Mouse (Mus musculus) intestine, embryonic 16.5 days (tissue): ENCODE results near the gene Hist1h2bk. TPM values are rescaled to one million over a fixed set of nuclear protein-coding genes. Genes with fewer than 3 reads are reported as not detected.

Experiments used
- ATAC-seq: fragments of 200-750 bp; cut with Nextera tagmentation; 2 replicates; pipeline ENCODE4 v1.8.0; 2017; ENCODE audit warnings: moderate TSS enrichment, moderate library complexity
- H3K27ac ChIP-seq: fragments of 300-500 bp; sonication (generic); 2 replicates; pipeline ENCODE4 v1.5.1; 2014; ENCODE audit warnings: mild to moderate bottlenecking, low read length
- H3K27me3 ChIP-seq: fragments of 300-500 bp; sonication (generic); replicated peaks from 2 replicates; pipeline ENCODE4 v1.6.1; 2014; ENCODE audit warnings: low read length, control low read depth, mixed read lengths; ENCODE audit not compliant: control insufficient read depth, insufficient read depth
- H3K36me3 ChIP-seq: fragments of 300-500 bp; sonication (generic); 2 replicates; pipeline ENCODE4 v1.6.1; 2014; ENCODE audit warnings: low read length, control low read depth; ENCODE audit not compliant: control insufficient read depth, insufficient read depth
- H3K4me1 ChIP-seq: fragments of 300-500 bp; sonication (generic); 2 replicates; pipeline ENCODE4 v1.6.1; 2014; ENCODE audit warnings: low read length, control low read depth, mixed read lengths; ENCODE audit not compliant: control insufficient read depth, insufficient read depth
- H3K4me2 ChIP-seq: fragments of 300-500 bp; sonication (generic); 2 replicates; pipeline ENCODE4 v1.6.1; 2014; ENCODE audit warnings: low read depth, low read length, control low read depth
- H3K4me3 ChIP-seq: fragments of 300-500 bp; sonication (generic); 2 replicates; pipeline ENCODE4 v1.5.1; 2014; ENCODE audit warnings: mild to moderate bottlenecking, low read length
- H3K9ac ChIP-seq: fragments of 300-500 bp; sonication (generic); 2 replicates; pipeline ENCODE4 v1.6.1; 2014; ENCODE audit warnings: low read depth, low read length
- H3K9me3 ChIP-seq: fragments of 300-500 bp; sonication (generic); 2 replicates; pipeline ENCODE4 v1.6.1; 2016; ENCODE audit warnings: low read length, control low read depth; ENCODE audit not compliant: control insufficient read depth
- WGBS: fragments of 180-500 bp; shearing (Covaris S2); extraction: QIAGEN DNeasy Blood & Tissue Kit; methylation state at CpG from one replicate; pipeline ENCODE4 v1.1.7; 2014; 5-methylcytosine and 5-hydroxymethylcytosine counted together
- polyA plus RNA-seq: library from polyadenylated mRNA; unstranded; fragments of >200 nt; fragmentation: Nextera tagmentation; extraction: Ambion mirVana; gene quantifications from 2 replicates; pipeline ENCODE4 v1.2.1, GENCODE M21; 2015

Hist1h2bk gene
- polyA plus RNA-seq, 1 experiment from 2014 or later = 1.8 TPM

DNA sequence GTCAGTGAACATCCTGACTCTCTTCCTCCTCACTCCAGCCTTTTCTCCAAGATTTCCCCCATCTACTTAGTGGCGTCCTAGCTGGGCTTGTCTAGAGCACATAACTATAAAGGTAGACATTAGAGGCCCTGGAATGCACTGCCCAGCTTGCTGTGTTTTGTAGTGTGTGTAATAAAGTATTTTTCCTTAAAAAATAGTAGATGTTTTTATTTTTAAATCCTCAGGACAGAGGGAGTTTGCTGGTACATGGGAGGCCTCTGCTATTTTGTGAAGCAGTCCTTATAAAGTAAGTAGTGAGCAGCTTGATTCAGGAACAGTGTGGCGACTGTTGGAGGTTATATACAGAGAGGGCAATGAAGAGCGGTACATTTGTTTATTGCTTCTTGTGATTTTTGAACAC is 27.0 kb upstream of the Hist1h2bk start:
- ATAC-seq = no peak
- no peak overlapping the region for H3K27ac ChIP-seq
- H3K9me3 ChIP-seq = no peaks in the 10 kb centered on the region
- H3K36me3 ChIP-seq = no peaks in the 10 kb centered on the region
- H3K4me3 ChIP-seq = no peak overlapping the region
- H3K4me1 ChIP-seq = peaks cover 15% of the 10 kb centered on the region; the same call in 1 of the 2 replicates
- 76% methylated on average over 3 of the region's 3 CpGs for WGBS
- peaks cover 69% of the 10 kb centered on the region for H3K27me3 ChIP-seq
- H3K9ac ChIP-seq = no peak overlapping the region
- no peak overlapping the region for H3K4me2 ChIP-seq

DNA sequence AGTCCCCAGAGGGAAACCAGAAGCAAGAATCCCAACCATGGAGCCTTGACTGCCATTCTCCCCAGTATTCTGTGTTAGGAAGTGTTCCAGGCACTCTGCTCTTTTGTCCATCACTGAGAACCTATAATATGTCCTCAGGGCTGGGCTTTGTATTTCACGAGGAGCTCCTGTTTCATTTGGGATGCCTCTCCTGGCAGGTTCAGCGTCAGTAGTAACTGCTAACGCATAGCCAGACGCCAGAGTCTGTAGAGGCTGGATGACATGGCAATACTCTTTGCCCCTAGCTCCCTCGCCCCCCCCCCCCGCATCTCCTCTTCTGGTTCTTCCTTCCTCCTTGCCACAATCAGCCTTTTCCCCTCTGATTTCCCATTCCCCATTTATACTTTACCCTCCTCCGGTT is 26.0 kb upstream of the Hist1h2bk start, which contains the start of gene Prss16:
Prss16 (minus strand) TSS at position 101 of the 400 bp plus-strand sequence.
- no peak within 1 kb of the TSS for H3K27ac ChIP-seq
- H3K36me3 ChIP-seq = no peaks in the 10 kb centered on the region
- 43% methylated on average over 7 of the region's 7 CpGs for WGBS
- ATAC-seq = no peak
- H3K9me3 ChIP-seq = no peaks in the 10 kb centered on the region
- H3K4me2 ChIP-seq = no peak within 1 kb of the TSS
- H3K4me1 ChIP-seq = peaks cover 22% of the 10 kb centered on the region; the same call in 1 of the 2 replicates
- no peak within 1 kb of the TSS for H3K9ac ChIP-seq
- H3K27me3 ChIP-seq = peaks cover 66% of the 10 kb centered on the region
- no peak within 1 kb of the TSS for H3K4me3 ChIP-seq

DNA sequence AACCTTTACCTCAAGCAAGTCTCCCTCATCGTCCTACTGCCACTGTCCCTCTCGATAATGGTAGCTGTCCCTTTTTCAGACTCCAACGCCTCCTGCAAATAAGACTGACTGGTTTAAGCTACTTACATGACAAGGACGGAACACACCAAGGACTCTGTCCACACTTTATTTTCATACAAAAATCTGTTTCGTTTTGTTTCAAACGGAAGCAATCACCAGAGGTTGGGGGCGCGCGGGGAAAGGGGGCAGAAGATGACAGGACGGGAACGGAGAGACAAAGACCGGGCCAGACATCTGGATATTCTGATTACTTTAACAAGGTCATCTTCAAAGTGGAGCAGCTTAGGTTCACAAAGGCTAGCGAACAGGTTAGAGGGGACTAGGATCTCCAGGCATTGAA is 22.0 kb upstream of the Hist1h2bk start:
- 0 out of 2 replicates have a peak overlapping the region, but pooled peaks have one; percentile 2 for H3K4me3 ChIP-seq
- WGBS = 19% methylated on average over 13 of the region's 13 CpGs
- no peak for ATAC-seq

GRCm38 (mm10) chr13:22014411-22014845 is 21.2 kb upstream of the Hist1h2bk start:
- peaks cover 37% of the 10 kb centered on the region for H3K27me3 ChIP-seq
- no peak; the same call in 1 of the 2 replicates for ATAC-seq

More for the DNA sequence above, 22.0 kb upstream of the Hist1h2bk start:
- Histone ChIP-seq H3K4me2 (no peak overlapping the region), H3K27me3 (peaks cover 44% of the 10 kb centered on the region), H3K36me3 (no peaks in the 10 kb centered on the region), H3K4me1 (peaks cover 11% of the 10 kb centered on the region; the same call in 1 of the 2 replicates), H3K9ac (no peak overlapping the region), H3K27ac (no peak overlapping the region), H3K9me3 (no peaks in the 10 kb centered on the region)

DNA sequence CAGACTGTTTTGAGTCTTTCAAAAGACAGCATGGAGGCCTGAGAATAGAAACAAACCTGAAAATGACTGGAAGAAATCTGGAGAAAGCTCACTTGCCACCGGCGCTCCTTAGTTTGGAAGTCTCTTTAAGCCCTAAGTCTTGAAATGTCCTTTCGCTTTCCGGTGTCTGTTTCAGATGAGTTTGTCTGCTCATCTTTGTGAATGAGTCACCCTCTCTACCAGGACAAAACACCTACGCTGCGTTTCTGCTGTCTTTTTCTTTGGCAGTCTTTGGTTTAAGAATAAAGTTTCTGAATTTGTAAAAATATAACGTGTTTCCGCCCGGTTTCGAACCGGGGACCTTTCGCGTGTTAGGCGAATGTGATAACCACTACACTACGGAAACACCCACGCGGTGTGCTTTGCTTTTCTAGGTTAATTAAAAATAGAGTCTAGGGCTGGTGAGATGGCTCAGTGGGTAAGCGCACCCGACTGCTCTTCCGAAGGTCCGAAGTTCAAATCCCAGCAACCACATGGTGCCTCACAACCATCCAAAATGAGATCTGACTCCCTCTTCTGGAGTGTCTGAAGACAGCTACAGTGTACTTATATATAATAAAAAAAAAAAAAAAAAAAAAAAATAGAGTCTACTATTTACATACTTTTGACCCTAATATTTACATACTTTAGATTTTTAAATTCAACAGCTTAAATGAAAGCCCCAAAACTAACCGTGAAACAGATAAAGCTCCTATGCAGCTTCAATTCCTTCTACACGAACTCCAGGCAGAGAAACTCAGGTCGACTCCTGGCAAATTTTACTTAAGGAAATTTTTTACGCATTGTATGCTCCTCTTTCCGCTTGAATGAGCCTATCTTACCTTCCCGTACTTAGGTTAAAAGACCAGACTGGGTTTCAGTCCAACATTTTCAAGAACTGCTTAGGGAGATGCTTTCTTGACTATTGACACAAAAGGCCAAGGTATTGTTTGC is 19.9 kb upstream of the Hist1h2bk start:
- Histone ChIP-seq H3K4me2 (peak overlapping the region; percentile 38; the same call in 1 of the 2 replicates), H3K36me3 (no peaks in the 10 kb centered on the region), H3K9ac (no peak overlapping the region), H3K9me3 (no peaks in the 10 kb centered on the region), H3K4me1 (peaks cover 16% of the 10 kb centered on the region; the same call in 1 of the 2 replicates), H3K4me3 (peak overlapping the region; percentile 22), H3K27ac (no peak overlapping the region), H3K27me3 (peaks cover 26% of the 10 kb centered on the region)
- 15% methylated on average over 27 of the region's 27 CpGs for WGBS
- ATAC-seq = peak; percentile 84

More at GRCm38 (mm10) chr13:22014411-22014845, 21.2 kb upstream of the Hist1h2bk start:
- Histone ChIP-seq H3K4me1 (peaks cover 12% of the 10 kb centered on the region; the same call in 1 of the 2 replicates), H3K4me3 (peak overlapping the region; percentile 27), H3K36me3 (no peaks in the 10 kb centered on the region), H3K27ac (no peak overlapping the region), H3K9ac (no peak overlapping the region), H3K4me2 (peak overlapping the region; percentile 47), H3K9me3 (no peaks in the 10 kb centered on the region)
- 15% methylated on average over 17 of the region's 17 CpGs for WGBS

GRCm38 (mm10) chr13:22019934-22020835 is 15.5 kb upstream of the Hist1h2bk start:
- Histone ChIP-seq H3K9me3 (no peaks in the 10 kb centered on the region), H3K27ac (0 out of 2 replicates have a peak overlapping the region, but pooled peaks have one; percentile 10), H3K36me3 (no peaks in the 10 kb centered on the region), H3K27me3 (0 out of 2 replicates have a peak, but pooled peaks cover 3% of the 10 kb centered on the region), H3K4me2 (peak overlapping the region; percentile 61), H3K4me1 (peaks cover 10% of the 10 kb centered on the region; the same call in 1 of the 2 replicates), H3K9ac (peak overlapping the region; percentile 53), H3K4me3 (peak overlapping the region; percentile 47)
- 1% methylated on average over 44 of the region's 44 CpGs for WGBS
- peak; percentile 80 for ATAC-seq

GRCm38 (mm10) chr13:22020901-22021339 is 14.8 kb upstream of the Hist1h2bk start:
- H3K9ac ChIP-seq = peak overlapping the region; percentile 53; the same call in 1 of the 2 replicates
- H3K4me2 ChIP-seq = peak overlapping the region; percentile 61
- no peak overlapping the region for H3K27ac ChIP-seq
- ATAC-seq = peak; percentile 82
- H3K36me3 ChIP-seq = no peaks in the 10 kb centered on the region
- H3K4me3 ChIP-seq = peak overlapping the region; percentile 47
- peaks cover 11% of the 10 kb centered on the region for H3K4me1 ChIP-seq
- 0% methylated on average over 8 of the region's 8 CpGs for WGBS
- 0 out of 2 replicates have a peak, but pooled peaks cover 2% of the 10 kb centered on the region for H3K27me3 ChIP-seq
- no peaks in the 10 kb centered on the region for H3K9me3 ChIP-seq

- Histone ChIP-seq H3K27ac (peak overlapping the region; percentile 2; the same call in 1 of the 2 replicates), H3K36me3 (no peaks in the 10 kb centered on the region), H3K4me2 (peak overlapping the region; percentile 61)
These were observed 14.1 kb upstream of the Hist1h2bk start for GRCm38 (mm10) chr13:22021581-22021980.

More at GRCm38 (mm10) chr13:22021581-22021980, 14.1 kb upstream of the Hist1h2bk start:
- 0 out of 2 replicates have a peak, but pooled peaks cover under 1% of the 10 kb centered on the region for H3K27me3 ChIP-seq
- H3K9me3 ChIP-seq = no peaks in the 10 kb centered on the region
- peak; percentile 49; the same call in 1 of the 2 replicates for ATAC-seq
- H3K4me3 ChIP-seq = peak overlapping the region; percentile 47
- H3K9ac ChIP-seq = peak overlapping the region; percentile 58
- H3K4me1 ChIP-seq = peaks cover 11% of the 10 kb centered on the region
- WGBS = under 1% methylated on average over 11 of the region's 11 CpGs
